Mouse (Mus musculus): ENCODE results near the gene Lrrc43.

Lrrc43 gene

GRCm38 (mm10) chr5:123521621-123522020 is 32.5 kb downstream of the Lrrc43 start:
- no peak for DNase-seq

GRCm38 (mm10) chr5:123522166-123522565 is 33.1 kb downstream of the Lrrc43 start:
- DNase-seq: no peak

DNA sequence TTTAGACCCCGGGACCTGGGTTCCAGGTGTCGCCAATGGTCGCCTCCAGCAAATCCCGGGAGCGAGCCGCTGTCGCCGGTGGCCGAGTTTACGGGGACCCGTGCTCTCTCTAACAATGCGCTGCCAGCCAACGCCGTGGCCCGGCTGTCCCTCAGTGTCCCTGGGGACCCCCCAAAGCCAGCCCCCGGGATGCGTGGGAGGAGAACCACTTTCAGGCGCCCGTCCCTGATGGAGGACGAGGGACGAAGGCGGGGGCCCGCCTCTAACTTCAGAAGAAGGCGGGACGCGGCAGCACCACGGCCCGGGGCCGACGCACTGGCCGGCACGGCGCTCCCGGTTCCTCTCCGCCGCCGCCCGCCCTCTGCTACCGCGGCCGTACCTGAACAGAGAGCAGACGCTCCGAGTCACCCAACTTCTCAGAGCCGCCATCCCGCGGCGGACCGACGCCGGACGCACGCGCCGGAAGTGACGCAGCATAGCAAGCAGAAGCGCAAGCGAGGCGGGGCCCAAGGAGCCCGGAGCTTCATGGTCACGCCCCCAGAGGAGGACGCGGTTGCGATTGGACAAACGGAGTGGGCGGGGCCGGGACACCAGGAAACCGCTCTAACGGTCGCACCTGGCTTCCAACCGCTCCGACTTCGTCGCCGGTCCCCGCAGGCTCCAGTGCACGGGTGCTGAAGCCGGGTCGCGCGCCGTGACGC is 34.7 kb downstream of the Lrrc43 start, which contains the start of gene Diablo:
Gene Diablo (minus strand): TSS at position 485 of the 701 bp plus-strand sequence.
- peak; percentile 99 for DNase-seq

- no peak for DNase-seq
Measured at GRCm38 (mm10) chr5:123524393-123524750, 35.3 kb downstream of the Lrrc43 start.

- DNase-seq: no peak
Measured at GRCm38 (mm10) chr5:123525281-123525680, 36.2 kb downstream of the Lrrc43 start, which contains the start of gene Gm49027. Gm49027 (minus strand) TSS chr5:123525488.

DNA sequence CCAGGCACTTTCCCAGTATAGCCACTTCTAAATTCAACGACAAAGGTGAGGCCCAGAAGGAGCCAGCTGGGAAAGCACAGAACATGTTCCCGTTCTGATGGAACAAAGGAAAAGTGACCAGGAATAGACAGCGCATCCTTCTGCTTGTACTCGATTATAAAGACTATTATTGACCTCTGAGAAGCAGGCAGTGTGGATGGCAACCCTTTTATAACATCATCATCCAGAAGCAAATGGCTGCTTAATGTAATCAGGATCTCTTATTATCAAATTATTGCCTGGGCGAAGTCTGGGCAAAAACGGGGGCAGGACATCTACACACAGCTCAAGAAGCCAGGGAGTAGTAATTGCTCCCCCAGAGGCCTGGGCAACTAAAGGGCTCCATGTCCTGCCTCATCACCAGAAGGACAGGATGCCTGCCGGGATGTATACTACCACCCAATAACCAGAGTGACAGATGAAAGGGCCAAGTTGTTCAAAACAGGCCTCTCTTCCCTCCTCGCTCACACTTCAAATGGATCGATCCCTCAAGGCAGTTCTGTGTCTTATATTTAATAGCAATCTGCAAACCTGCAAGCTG is 36.9 kb downstream of the Lrrc43 start:
- DNase-seq: no peak

DNA sequence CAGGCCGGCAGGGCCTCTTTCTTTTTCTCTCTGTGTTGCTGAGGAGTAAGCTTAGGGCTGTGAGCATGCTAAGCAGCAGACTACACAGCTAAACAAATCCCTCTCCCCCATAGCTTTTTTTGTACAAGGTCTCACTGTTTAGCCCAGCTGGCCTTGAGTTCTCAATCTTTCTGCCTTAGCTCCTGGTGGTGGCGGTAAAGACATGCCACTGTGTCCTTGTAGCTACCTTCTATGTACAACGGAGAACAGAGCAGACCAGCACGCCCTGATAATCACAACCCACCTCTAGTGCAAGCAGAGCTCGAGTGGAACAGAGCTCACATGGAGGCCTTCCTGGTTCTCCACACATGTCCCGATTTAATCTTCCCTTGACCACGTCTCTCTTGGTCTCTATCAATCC is 39.5 kb downstream of the Lrrc43 start:
- peak; percentile 0 for DNase-seq

- DNase-seq: peak; percentile 0
Measured at GRCm38 (mm10) chr5:123530056-123530455, 41.0 kb downstream of the Lrrc43 start.

GRCm38 (mm10) chr5:123533801-123534200 is 44.7 kb downstream of the Lrrc43 start:
- no peak for DNase-seq

DNA sequence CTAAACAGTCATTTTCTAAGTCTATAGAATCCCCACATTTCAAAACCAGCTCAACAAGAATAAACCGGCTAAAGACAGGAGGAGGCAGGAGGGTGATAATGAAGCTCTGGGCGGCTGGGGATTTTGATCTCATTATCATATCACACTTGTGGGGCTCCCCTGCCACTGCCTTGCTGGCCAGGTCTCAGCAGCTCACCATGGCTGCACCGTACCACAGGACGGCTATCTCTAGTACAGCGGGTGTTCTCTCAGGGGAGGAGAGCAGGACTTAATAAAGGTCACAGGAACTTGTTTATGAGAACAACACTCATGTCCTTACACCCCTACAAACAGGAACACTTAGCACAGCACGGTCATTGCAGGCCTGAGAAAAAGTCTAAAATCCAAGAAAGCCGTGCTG is 66.6 kb downstream of the Lrrc43 start:
- no peak for DNase-seq

DNA sequence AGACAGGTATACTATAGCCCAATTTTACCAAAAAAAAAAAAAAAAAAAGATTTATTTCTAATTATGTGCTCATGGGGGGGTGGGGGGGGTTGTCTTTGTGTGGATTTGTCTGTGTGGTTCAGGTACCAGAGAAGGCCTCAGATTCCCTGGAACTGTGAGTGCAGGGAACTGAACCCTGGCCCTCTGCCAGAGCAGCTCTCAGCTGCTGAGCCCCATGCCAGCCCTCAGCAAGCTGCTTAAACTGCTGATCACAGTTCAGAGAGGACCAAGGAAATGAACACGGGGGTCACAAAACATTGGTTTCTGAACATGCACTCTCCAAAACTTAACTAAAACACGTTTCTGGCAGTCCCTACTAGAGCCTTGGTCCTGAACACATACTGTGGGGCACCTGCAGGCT is 67.3 kb downstream of the Lrrc43 start:
- no peak for DNase-seq

Data from lung, postnatal 10 days (tissue).